Mouse (Mus musculus) kidney, postnatal 0 days (tissue): ENCODE data around the gene Zfp970. TPM values are rescaled to one million over a fixed set of nuclear protein-coding genes. Genes with fewer than 3 reads are reported as not detected.

Experiments
- polyA plus RNA-seq: library from polyadenylated mRNA; unstranded; fragments of >200 nt; fragmentation: Nextera tagmentation; extraction: Ambion mirVana; gene quantifications from 2 replicates; pipeline ENCODE4 v1.2.1, GENCODE M21; 2015

Gene Zfp970
- polyA plus RNA-seq, 1 experiment from 2014 or later: 10.2 TPM

Other genes with a start within 250 kb of the Zfp970 start
- not detected in 2 replicates for gene Gm14409, start 197.7 kb upstream of the Zfp970 start, polyA plus RNA-seq
- gene Gm14412, start 140.4 kb upstream of the Zfp970 start, polyA plus RNA-seq: 0.24 and 0.26 TPM in 2 replicates
- gene Gm14418, start 66.4 kb upstream of the Zfp970 start, polyA plus RNA-seq: 10.5 and 12.0 TPM in 2 replicates
- 4.7 and 5.0 TPM in 2 replicates for gene Gm14403, start 33.5 kb downstream of the Zfp970 start, polyA plus RNA-seq
- not detected in 2 replicates for gene Gm14406, start 113.5 kb downstream of the Zfp970 start, polyA plus RNA-seq